Mouse (Mus musculus) MEL (cell line): ENCODE measurements around the gene Poc1b.

Experiments used
- CTCF ChIP-seq, 3 experiments: IDR thresholded peaks in 2 of 3; conservative IDR thresholded peaks in 1 of 3; 2 replicates each; pipeline ENCODE4 v1.5.1; 2011 to 2012; ENCODE audit warnings: low read length in 3 of 3, low read depth in 2 of 3, mild to moderate bottlenecking in 2 of 3, improper control_type of control experiment in 1 of 3, inconsistent platforms in 1 of 3, mixed read lengths in 1 of 3, moderate library complexity in 1 of 3; ENCODE audit not compliant: control insufficient read depth in 1 of 3, insufficient read depth in 1 of 3, poor library complexity in 1 of 3, severe bottlenecking in 1 of 3
- GABPA ChIP-seq: IDR thresholded peaks from 2 replicates; pipeline ENCODE4 v1.6.1; 2012; ENCODE audit warnings: low read depth, mild to moderate bottlenecking, inconsistent platforms, low read length, improper control_type of control experiment, moderate library complexity
- GATA1 ChIP-seq: IDR thresholded peaks from 2 replicates; pipeline ENCODE4 v1.6.1; 2011; ENCODE audit warnings: low read depth, low read length, improper control_type of control experiment
- HCFC1 ChIP-seq: IDR thresholded peaks from 2 replicates; pipeline ENCODE4 v1.6.1; 2012; ENCODE audit warnings: low read depth, mild to moderate bottlenecking, inconsistent platforms, low read length, improper control_type of control experiment, moderate library complexity
- JUND ChIP-seq: IDR thresholded peaks from 2 replicates; pipeline ENCODE4 v1.6.1; 2011; ENCODE audit warnings: low read depth, mild to moderate bottlenecking, improper control_type of control experiment, low read length
- MAX ChIP-seq: IDR thresholded peaks from 2 replicates; pipeline ENCODE4 v1.6.1; 2011; ENCODE audit warnings: low read length, improper control_type of control experiment
- MAZ ChIP-seq: IDR thresholded peaks from 2 replicates; pipeline ENCODE4 v1.6.1; 2012; ENCODE audit warnings: low read depth, mild to moderate bottlenecking, inconsistent platforms, low read length, improper control_type of control experiment
- POLR2AphosphoS2 ChIP-seq: IDR thresholded peaks from 2 replicates; pipeline ENCODE4 v1.6.1; 2011; ENCODE audit warnings: low read length, improper control_type of control experiment
- RCOR1 ChIP-seq: IDR thresholded peaks from 2 replicates; pipeline ENCODE4 v1.6.1; 2012; ENCODE audit warnings: low read depth, mild to moderate bottlenecking, inconsistent platforms, low read length, improper control_type of control experiment
- UBTF ChIP-seq: IDR thresholded peaks from 2 replicates; pipeline ENCODE4 v1.6.1; 2012; ENCODE audit warnings: low read depth, mild to moderate bottlenecking, inconsistent platforms, low read length, improper control_type of control experiment, moderate library complexity, borderline replicate concordance; ENCODE audit not compliant: insufficient read depth
- USF1 ChIP-seq: IDR thresholded peaks from 2 replicates; pipeline ENCODE4 v1.6.1; 2014; ENCODE audit warnings: low read depth, mild to moderate bottlenecking, inconsistent platforms, low read length, improper control_type of control experiment, moderate library complexity
- ZMIZ1 ChIP-seq: IDR thresholded peaks from 2 replicates; pipeline ENCODE4 v1.6.1; 2012; ENCODE audit warnings: low read depth, mild to moderate bottlenecking, inconsistent platforms, low read length, improper control_type of control experiment, moderate library complexity

GRCm38 (mm10) chr10:99214421-99215299, 107.8 kb downstream of the Poc1b start:
- TF ChIP-seq HCFC1 (no peak), USF1 (no peak), MAZ (no peak), UBTF (no peak), MAX (no peak), ZMIZ1 (no peak), CTCF (IDR thresholded peaks at IDR 0.05 in 2 of 3, conservative IDR thresholded peaks at IDR 0.05 in 1 of 3; ENCODE audit: control insufficient read depth in 1 of 3, insufficient read depth in 1 of 3, low read depth in 2 of 3, low read length in 3 of 3, poor library complexity in 1 of 3, severe bottlenecking in 1 of 3) (no peak), JUND (no peak), GABPA (no peak), POLR2AphosphoS2 (no peak), RCOR1 (no peak), GATA1 (no peak)
